Mouse (Mus musculus) layer of hippocampus, adult 2 months (tissue): ENCODE data around the gene Bag3. TPM values are rescaled to one million over a fixed set of nuclear protein-coding genes. Genes with fewer than 3 reads are reported as not detected.
A peak's percentile ranks its signal among the peaks of the same experiment; 100 is the strongest.

Experiments used
- DNase-seq, 2 experiments: peaks; one replicate each; pipeline ENCODE4 v3.0.0; 2022; ENCODE audit warnings: low spot score in 2 of 2
- H3K27ac ChIP-seq: fragments of 200-600 bp; 2 replicates; pipeline ENCODE4 v1.8.1; 2022
- H3K4me3 ChIP-seq: fragments of 200-600 bp; 2 replicates; pipeline ENCODE4 v1.8.1; 2022; ENCODE audit warnings: mild to moderate bottlenecking
- CTCF ChIP-seq: fragments of 200-600 bp; conservative IDR thresholded peaks from 2 replicates; pipeline ENCODE4 v1.8.1; 2022; ENCODE audit warnings: antibody characterized with exemption, mild to moderate bottlenecking, moderate library complexity
- total RNA-seq, 2 experiments: library from RNA; stranded (reverse); gene quantifications; 2 replicates each; pipeline ENCODE4 v1.2.3; 2021

The Bag3 gene
- total RNA-seq, 2 experiments from 2014 or later = 10.3 to 11.0 TPM

- no peak for TF ChIP-seq CTCF
- DNase-seq = no peak
- Histone ChIP-seq H3K27ac (no peak overlapping the region), H3K4me3 (no peak overlapping the region)
Observed at GRCm38 (mm10) chr7:128528596-128528995, 5.2 kb downstream of the Bag3 start.

GRCm38 (mm10) chr7:128529126-128529525 lies 5.7 kb downstream of the Bag3 start:
- no peak for TF ChIP-seq CTCF
- peak overlapping the region; percentile 80 for H3K27ac ChIP-seq
- H3K4me3 ChIP-seq = no peak overlapping the region
- no peak for DNase-seq

GRCm38 (mm10) chr7:128529574-128530051 lies 6.2 kb downstream of the Bag3 start:
- Histone ChIP-seq H3K4me3 (no peak overlapping the region), H3K27ac (peak overlapping the region; percentile 80)
- peak; percentile 41 to 63 for DNase-seq
- no peak for TF ChIP-seq CTCF

GRCm38 (mm10) chr7:128531031-128531430 lies 7.6 kb downstream of the Bag3 start:
- peak overlapping the region; percentile 74 for H3K27ac ChIP-seq
- no peak overlapping the region; the same call in 1 of the 2 replicates for H3K4me3 ChIP-seq
- no peak for TF ChIP-seq CTCF
- peak; percentile 19 to 24 for DNase-seq

- Histone ChIP-seq H3K4me3 (no peak overlapping the region), H3K27ac (peak overlapping the region; percentile 44; the same call in 1 of the 2 replicates)
- TF ChIP-seq CTCF = no peak
- peak; percentile 42 to 45 for DNase-seq
Observed at GRCm38 (mm10) chr7:128531929-128532328, 8.5 kb downstream of the Bag3 start.

- DNase-seq = no peak
- no peak overlapping the region for H3K4me3 ChIP-seq
- no peak for TF ChIP-seq CTCF
- peak overlapping the region; percentile 53 for H3K27ac ChIP-seq
Observed at GRCm38 (mm10) chr7:128532441-128533166, 9.2 kb downstream of the Bag3 start.

- DNase-seq = peak in 1 of 2 experiments; percentile 55
- Histone ChIP-seq H3K27ac (peak overlapping the region; percentile 56; the same call in 1 of the 2 replicates), H3K4me3 (no peak overlapping the region)
- no peak for TF ChIP-seq CTCF
Observed at GRCm38 (mm10) chr7:128534984-128535491, 11.6 kb downstream of the Bag3 start.

- no peak for DNase-seq
- no peak for TF ChIP-seq CTCF
- Histone ChIP-seq H3K4me3 (no peak overlapping the region), H3K27ac (no peak overlapping the region)
Observed at GRCm38 (mm10) chr7:128536074-128536473, 12.7 kb downstream of the Bag3 start.

GRCm38 (mm10) chr7:128537676-128538075 lies 14.3 kb downstream of the Bag3 start:
- Histone ChIP-seq H3K27ac (no peak overlapping the region), H3K4me3 (no peak overlapping the region)
- no peak for DNase-seq
- TF ChIP-seq CTCF = no peak

- no peak for TF ChIP-seq CTCF
- DNase-seq = no peak
- no peak overlapping the region for H3K4me3 ChIP-seq
- 0 out of 2 replicates have a peak overlapping the region, but pooled peaks have one; percentile 1 for H3K27ac ChIP-seq
Observed at GRCm38 (mm10) chr7:128538196-128538595, 14.8 kb downstream of the Bag3 start.

GRCm38 (mm10) chr7:128538769-128539168 lies 15.4 kb downstream of the Bag3 start:
- H3K27ac ChIP-seq = 0 out of 2 replicates have a peak overlapping the region, but pooled peaks have one; percentile 1
- no peak for TF ChIP-seq CTCF
- H3K4me3 ChIP-seq = no peak overlapping the region
- no peak for DNase-seq

- H3K4me3 ChIP-seq = no peak overlapping the region
- no peak for DNase-seq
- H3K27ac ChIP-seq = no peak overlapping the region
- no peak for TF ChIP-seq CTCF
Observed at GRCm38 (mm10) chr7:128540111-128540510, 16.7 kb downstream of the Bag3 start.

GRCm38 (mm10) chr7:128540734-128541133 lies 17.3 kb downstream of the Bag3 start:
- Histone ChIP-seq H3K4me3 (no peak overlapping the region), H3K27ac (no peak overlapping the region)
- TF ChIP-seq CTCF = no peak
- no peak for DNase-seq

- Histone ChIP-seq H3K27ac (no peak overlapping the region; the same call in 1 of the 2 replicates), H3K4me3 (no peak overlapping the region)
- no peak for TF ChIP-seq CTCF
- DNase-seq = no peak
Observed at GRCm38 (mm10) chr7:128541186-128541585, 17.8 kb downstream of the Bag3 start.
